Mouse (Mus musculus): ENCODE results near the gene Stom. TPM values are rescaled to one million over a fixed set of nuclear protein-coding genes. Genes with fewer than 3 reads are reported as not detected.

Stom gene
- polyA plus RNA-seq, 1 experiment from 2014 or later = 17.6 TPM

DNA sequence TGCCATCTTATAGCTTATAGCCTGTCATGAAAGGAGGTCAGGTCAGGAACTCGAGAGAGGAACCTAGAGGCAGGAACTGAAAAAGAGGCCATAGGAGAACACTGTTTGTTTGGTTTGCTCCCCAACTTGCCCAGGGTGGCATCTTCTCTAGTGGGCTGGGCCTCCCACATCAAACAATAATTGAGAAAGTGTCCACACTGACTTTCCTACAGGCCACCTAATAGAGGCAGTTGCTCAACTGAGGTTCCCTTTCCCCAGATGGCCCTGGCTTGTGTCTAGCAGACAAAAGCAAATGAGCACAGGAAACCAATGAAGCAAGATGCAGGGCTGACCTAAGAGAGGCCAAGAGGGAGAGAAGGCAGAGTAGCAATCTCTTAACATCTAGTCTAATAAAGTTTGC, 28.6 kb downstream of the Stom start:
- no peaks in the 10 kb centered on the region for H3K4me1 ChIP-seq (ENCODE audit: control insufficient read depth, insufficient read depth, low read length)
- H3K9me3 ChIP-seq (replicated peaks; ENCODE audit: control insufficient read depth, low read length, poor library complexity, severe bottlenecking) = no peaks in the 10 kb centered on the region
- no peaks in the 10 kb centered on the region for H3K27me3 ChIP-seq (ENCODE audit: control insufficient read depth, insufficient read depth, low read depth, low read length)
- no peak overlapping the region for H3K4me3 ChIP-seq (ENCODE audit: low read depth, low read length)
- ATAC-seq = no peak
- no peaks in the 10 kb centered on the region for H3K36me3 ChIP-seq (ENCODE audit: control insufficient read depth, insufficient read depth, low read length)
- WGBS = 73% methylated on average over 1 of the region's 1 CpGs
- H3K4me2 ChIP-seq (ENCODE audit: low read length) = no peak overlapping the region
- H3K9ac ChIP-seq (ENCODE audit: low read depth, low read length) = no peak overlapping the region
- H3K27ac ChIP-seq (ENCODE audit: low read length) = no peak overlapping the region

DNA sequence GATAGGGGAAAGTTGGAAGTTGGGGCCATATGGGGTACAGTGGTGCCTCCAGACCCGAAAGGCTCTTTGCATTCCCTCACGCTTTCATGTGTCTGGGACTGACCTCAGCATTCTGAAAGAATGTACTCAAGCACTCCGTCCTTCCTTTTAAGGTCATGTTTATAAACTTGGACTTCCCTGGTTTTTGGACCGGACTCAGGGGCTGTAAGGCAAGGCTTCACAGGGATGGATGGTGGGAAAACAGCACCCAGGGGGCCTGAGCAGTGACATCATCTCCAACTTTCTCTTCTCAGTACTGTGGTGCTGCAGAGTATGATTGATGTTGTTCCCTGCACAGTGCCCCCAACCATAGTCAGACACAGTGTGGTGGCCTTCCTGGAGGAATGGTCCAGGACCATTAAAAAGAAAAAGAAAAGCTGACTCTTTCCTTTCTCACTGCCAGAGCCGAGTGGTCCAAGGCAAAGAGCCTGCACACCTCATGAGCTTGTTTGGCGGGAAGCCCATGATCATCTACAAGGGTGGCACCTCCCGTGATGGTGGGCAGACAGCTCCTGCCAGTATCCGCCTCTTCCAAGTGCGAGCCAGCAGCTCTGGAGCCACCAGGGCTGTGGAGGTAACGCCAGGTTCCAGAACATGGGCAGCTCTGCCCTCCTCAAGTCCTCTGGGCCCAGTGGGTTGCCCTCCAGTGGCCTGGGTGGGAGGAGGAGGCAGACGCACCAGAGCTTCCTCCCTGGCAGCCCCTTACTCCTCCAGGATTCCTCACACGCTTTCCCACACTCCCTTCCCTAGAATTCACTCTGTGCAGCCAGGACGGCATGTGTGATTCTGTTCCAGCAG, 34.5 kb downstream of the Stom start:
- WGBS = 86% methylated on average over 13 of the region's 13 CpGs
- ATAC-seq = no peak
- Histone ChIP-seq H3K4me1 (ENCODE audit: control insufficient read depth, insufficient read depth, low read length) (no peaks in the 10 kb centered on the region), H3K9me3 (replicated peaks; ENCODE audit: control insufficient read depth, low read length, poor library complexity, severe bottlenecking) (no peaks in the 10 kb centered on the region), H3K27ac (ENCODE audit: low read length) (no peak overlapping the region), H3K9ac (ENCODE audit: low read depth, low read length) (no peak overlapping the region), H3K36me3 (ENCODE audit: control insufficient read depth, insufficient read depth, low read length) (no peaks in the 10 kb centered on the region), H3K4me3 (ENCODE audit: low read depth, low read length) (no peak overlapping the region), H3K27me3 (ENCODE audit: control insufficient read depth, insufficient read depth, low read depth, low read length) (no peaks in the 10 kb centered on the region), H3K4me2 (ENCODE audit: low read length) (no peak overlapping the region)

DNA sequence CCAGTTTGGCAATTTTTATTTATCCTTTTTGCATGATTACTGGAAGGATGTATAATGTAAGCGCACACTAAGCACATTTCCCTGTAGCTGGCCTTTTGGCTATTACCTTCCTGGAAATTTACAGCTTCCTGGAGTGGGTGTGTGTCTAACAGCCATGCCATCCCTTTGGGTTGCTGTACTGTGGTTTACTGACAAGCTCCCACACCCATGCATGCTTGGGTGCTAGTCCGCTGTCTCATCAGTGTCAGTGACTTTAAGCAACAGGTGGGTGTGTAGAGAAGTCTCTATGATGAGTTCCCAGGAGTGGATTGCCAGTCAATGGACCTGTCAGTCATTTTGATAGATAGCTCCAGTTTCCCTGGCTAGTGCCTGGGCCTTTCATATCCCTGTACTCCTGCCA, 37.3 kb downstream of the Stom start:
- Histone ChIP-seq H3K4me2 (ENCODE audit: low read length) (no peak overlapping the region), H3K9me3 (replicated peaks; ENCODE audit: control insufficient read depth, low read length, poor library complexity, severe bottlenecking) (no peaks in the 10 kb centered on the region), H3K4me1 (ENCODE audit: control insufficient read depth, insufficient read depth, low read length) (no peaks in the 10 kb centered on the region), H3K9ac (ENCODE audit: low read depth, low read length) (no peak overlapping the region), H3K4me3 (ENCODE audit: low read depth, low read length) (no peak overlapping the region), H3K36me3 (ENCODE audit: control insufficient read depth, insufficient read depth, low read length) (no peaks in the 10 kb centered on the region), H3K27ac (ENCODE audit: low read length) (no peak overlapping the region), H3K27me3 (ENCODE audit: control insufficient read depth, insufficient read depth, low read depth, low read length) (no peaks in the 10 kb centered on the region)
- WGBS = 96% methylated on average over 2 of the region's 2 CpGs
- no peak for ATAC-seq

DNA sequence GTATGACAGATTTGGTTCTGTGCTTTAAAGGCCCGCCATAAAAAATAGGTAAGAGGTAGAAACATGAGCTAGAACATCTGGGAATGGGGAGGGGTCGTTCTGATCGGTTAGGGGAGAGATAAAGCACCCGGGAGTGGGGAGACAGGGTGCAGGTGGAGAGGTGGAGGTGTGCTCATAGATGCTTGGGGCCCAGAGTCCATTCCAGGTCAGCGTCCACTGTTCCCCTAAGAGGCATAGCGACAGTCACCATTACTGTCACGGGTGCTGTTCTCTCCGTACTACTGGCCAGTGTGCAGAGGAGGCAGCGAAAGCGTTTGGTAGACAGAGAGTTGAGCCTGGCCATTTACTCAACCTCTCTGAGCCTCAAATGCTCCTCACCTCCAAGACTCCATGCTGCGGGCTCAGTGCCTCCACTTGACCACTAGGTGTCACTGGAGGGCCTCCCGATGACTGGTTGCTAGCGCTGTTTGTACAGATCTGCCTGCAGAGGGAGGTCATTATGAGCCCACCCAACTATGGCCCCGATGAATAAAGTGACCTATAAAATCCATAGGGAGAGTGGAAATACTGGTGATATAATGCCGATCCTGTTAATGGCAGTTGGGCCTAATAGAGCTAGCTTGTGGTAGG, 39.0 kb downstream of the Stom start:
- no peaks in the 10 kb centered on the region for H3K27me3 ChIP-seq (ENCODE audit: control insufficient read depth, insufficient read depth, low read depth, low read length)
- no peak overlapping the region for H3K9ac ChIP-seq (ENCODE audit: low read depth, low read length)
- H3K27ac ChIP-seq (ENCODE audit: low read length) = no peak overlapping the region
- 29% methylated on average over 15 of the region's 15 CpGs for WGBS
- H3K36me3 ChIP-seq (ENCODE audit: control insufficient read depth, insufficient read depth, low read length) = no peaks in the 10 kb centered on the region
- no peaks in the 10 kb centered on the region for H3K4me1 ChIP-seq (ENCODE audit: control insufficient read depth, insufficient read depth, low read length)
- no peak overlapping the region for H3K4me3 ChIP-seq (ENCODE audit: low read depth, low read length)
- peak; percentile 69; the same call in 1 of the 2 replicates for ATAC-seq
- no peaks in the 10 kb centered on the region for H3K9me3 ChIP-seq (replicated peaks; ENCODE audit: control insufficient read depth, low read length, poor library complexity, severe bottlenecking)
- no peak overlapping the region for H3K4me2 ChIP-seq (ENCODE audit: low read length)

DNA sequence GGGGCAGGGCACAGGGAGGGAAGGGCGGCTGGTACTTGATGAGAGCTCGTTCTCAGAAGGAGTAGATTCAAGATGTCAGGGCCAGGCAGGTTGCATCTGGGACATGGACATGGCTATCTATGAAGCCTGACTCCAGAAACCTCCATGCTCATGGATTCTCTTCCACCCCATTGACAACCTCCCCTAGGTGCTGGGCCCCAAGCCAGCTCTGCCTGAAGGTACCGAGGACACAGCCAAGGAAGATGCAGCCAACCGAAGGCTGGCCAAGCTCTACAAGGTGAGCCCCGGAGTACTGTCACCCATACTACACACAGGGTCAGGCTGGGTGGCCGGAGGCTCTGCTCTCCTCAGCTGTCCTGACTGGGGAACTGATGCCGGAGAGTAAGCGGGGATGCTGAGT, 43.5 kb downstream of the Stom start:
- Histone ChIP-seq H3K4me3 (ENCODE audit: low read depth, low read length) (no peak overlapping the region), H3K9ac (ENCODE audit: low read depth, low read length) (no peak overlapping the region), H3K36me3 (ENCODE audit: control insufficient read depth, insufficient read depth, low read length) (no peaks in the 10 kb centered on the region), H3K9me3 (replicated peaks; ENCODE audit: control insufficient read depth, low read length, poor library complexity, severe bottlenecking) (no peaks in the 10 kb centered on the region), H3K27ac (ENCODE audit: low read length) (no peak overlapping the region), H3K27me3 (ENCODE audit: control insufficient read depth, insufficient read depth, low read depth, low read length) (no peaks in the 10 kb centered on the region), H3K4me1 (ENCODE audit: control insufficient read depth, insufficient read depth, low read length) (no peaks in the 10 kb centered on the region), H3K4me2 (ENCODE audit: low read length) (no peak overlapping the region)
- 92% methylated on average over 8 of the region's 8 CpGs for WGBS
- no peak for ATAC-seq

DNA sequence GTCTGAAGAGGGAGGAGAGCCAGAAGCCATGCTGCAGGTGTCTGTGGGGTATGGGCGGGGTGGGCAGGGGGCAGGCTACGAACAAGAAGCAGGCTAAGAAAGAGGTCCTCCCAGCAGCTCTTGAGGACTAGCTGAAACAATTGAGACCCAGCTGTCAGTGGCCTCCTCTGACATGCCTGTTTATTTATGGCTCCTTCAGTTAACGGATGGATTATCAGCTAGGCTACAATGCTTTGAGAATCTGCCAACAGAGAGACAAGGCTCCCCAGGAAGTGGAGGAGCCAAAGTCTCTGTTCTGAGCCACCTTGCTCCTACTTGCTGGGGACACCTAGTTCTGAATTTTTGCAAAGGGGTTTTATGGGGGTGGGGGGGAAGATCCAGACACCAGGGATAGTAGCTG, 44.1 kb downstream of the Stom start:
- no peak for ATAC-seq
- Histone ChIP-seq H3K27ac (ENCODE audit: low read length) (no peak overlapping the region), H3K4me2 (ENCODE audit: low read length) (no peak overlapping the region), H3K4me1 (ENCODE audit: control insufficient read depth, insufficient read depth, low read length) (no peaks in the 10 kb centered on the region), H3K4me3 (ENCODE audit: low read depth, low read length) (no peak overlapping the region), H3K9ac (ENCODE audit: low read depth, low read length) (no peak overlapping the region), H3K36me3 (ENCODE audit: control insufficient read depth, insufficient read depth, low read length) (no peaks in the 10 kb centered on the region), H3K9me3 (replicated peaks; ENCODE audit: control insufficient read depth, low read length, poor library complexity, severe bottlenecking) (no peaks in the 10 kb centered on the region), H3K27me3 (ENCODE audit: control insufficient read depth, insufficient read depth, low read depth, low read length) (no peaks in the 10 kb centered on the region)
- WGBS = 57% methylated on average over 3 of the region's 3 CpGs

DNA sequence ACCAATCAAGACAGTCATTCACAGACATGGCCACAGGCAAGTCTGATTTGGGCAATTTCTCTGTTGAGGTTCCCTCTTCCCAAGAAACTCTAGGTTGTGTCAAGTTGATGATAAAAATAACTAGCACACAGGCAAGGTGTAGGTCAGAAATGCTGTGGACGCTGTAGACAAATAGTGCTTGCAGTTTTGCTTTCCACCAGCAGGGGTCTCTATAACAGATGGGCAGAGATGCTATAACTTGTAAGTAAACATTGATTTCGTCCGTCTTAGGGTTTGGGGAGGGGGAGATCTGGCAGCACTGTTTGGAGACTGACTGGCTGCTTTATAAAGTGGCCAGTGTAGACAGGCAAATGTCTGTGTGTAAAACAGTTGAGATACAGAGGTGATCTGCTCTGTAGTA, 44.9 kb downstream of the Stom start:
- no peaks in the 10 kb centered on the region for H3K36me3 ChIP-seq (ENCODE audit: control insufficient read depth, insufficient read depth, low read length)
- no peaks in the 10 kb centered on the region for H3K4me1 ChIP-seq (ENCODE audit: control insufficient read depth, insufficient read depth, low read length)
- no peak overlapping the region for H3K4me2 ChIP-seq (ENCODE audit: low read length)
- H3K27ac ChIP-seq (ENCODE audit: low read length) = no peak overlapping the region
- WGBS = 14% methylated on average over 3 of the region's 3 CpGs
- H3K9me3 ChIP-seq (replicated peaks; ENCODE audit: control insufficient read depth, low read length, poor library complexity, severe bottlenecking) = no peaks in the 10 kb centered on the region
- ATAC-seq = no peak
- H3K4me3 ChIP-seq (ENCODE audit: low read depth, low read length) = no peak overlapping the region
- no peak overlapping the region for H3K9ac ChIP-seq (ENCODE audit: low read depth, low read length)
- H3K27me3 ChIP-seq (ENCODE audit: control insufficient read depth, insufficient read depth, low read depth, low read length) = no peaks in the 10 kb centered on the region

DNA sequence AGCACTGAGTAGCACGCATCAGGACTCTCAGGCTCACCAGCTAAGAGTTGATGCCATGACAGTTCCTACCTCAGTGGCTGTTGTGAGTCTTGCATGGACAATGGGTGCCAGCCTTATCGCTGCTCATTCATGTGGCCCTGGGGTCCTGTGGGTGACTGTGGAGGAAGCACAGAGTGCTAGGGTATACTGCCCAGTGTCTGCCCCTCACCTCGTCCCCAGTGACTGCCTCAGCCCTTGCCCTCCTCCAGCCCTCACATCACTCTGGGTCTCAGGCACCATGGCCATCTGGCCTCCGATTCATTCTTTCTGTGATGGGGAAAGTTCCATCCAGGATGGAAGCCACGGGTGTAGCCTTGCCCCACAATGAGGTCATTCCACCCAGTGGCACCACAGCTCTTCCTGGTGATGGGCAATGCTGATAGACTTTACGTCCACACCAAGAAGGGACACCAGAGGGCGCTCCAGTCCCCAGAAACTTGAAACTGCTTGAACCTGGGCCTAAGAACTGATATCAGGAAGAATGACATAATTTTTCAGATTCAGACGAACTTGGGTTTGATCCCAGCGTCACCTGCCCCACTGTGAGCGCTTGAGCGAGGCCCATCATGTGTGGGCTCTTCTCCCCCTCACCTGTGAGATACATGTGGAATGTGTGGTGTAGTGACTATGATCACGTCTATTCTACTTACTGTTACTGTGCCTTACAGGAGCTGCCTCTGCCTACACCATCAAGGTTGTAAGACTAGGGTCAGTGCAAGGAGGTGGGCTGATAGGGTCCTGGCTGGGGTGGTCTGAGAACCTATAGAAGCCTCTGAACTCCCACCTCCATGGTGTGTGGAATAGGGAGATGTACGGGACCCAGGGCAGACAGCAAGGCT, 47.8 kb downstream of the Stom start:
- Histone ChIP-seq H3K27me3 (ENCODE audit: control insufficient read depth, insufficient read depth, low read depth, low read length) (peaks cover 2% of the 10 kb centered on the region), H3K4me1 (ENCODE audit: control insufficient read depth, insufficient read depth, low read length) (no peaks in the 10 kb centered on the region), H3K9me3 (replicated peaks; ENCODE audit: control insufficient read depth, low read length, poor library complexity, severe bottlenecking) (no peaks in the 10 kb centered on the region), H3K4me3 (ENCODE audit: low read depth, low read length) (no peak overlapping the region), H3K36me3 (ENCODE audit: control insufficient read depth, insufficient read depth, low read length) (no peaks in the 10 kb centered on the region), H3K4me2 (ENCODE audit: low read length) (no peak overlapping the region), H3K9ac (ENCODE audit: low read depth, low read length) (no peak overlapping the region), H3K27ac (ENCODE audit: low read length) (no peak overlapping the region)
- WGBS = 42% methylated on average over 13 of the region's 13 CpGs
- ATAC-seq = peak; percentile 57; the same call in 1 of the 2 replicates

Data from midbrain, embryonic 16.5 days (tissue).